ENCODE assay signal across 28 mouse cellular contexts in the genomic region with DNA sequence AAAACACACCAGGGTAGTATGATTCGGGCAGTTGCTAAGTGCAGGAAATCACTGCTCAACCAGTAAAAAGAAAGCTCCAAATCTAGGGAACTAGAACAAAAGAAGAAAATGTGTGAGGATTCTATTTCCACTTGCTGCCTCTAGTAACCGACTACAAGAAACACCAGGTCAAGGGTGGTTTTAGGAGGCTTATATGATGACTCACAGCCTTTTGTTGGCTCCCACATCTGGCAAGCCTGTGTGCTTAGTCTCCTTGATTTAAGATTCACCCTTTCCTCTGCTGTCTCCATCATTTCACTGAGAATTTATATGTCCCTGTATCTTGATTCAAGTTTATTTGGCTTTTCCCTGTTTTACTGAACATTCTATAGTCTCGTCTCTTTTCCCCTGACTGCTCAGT.
DNase-seq lines count a peak whose midpoint lies in the region; ATAC-seq and TF ChIP-seq lines count a peak whose summit lies in the region.
"Had no signal": no experiment of that assay in that cellular context is flagged by ENCODE, and none has a peak within 500 bp of the region (broad histone marks: within the 10 kb centered on the region; RNA-seq: fewer than 3 reads in every experiment).

No protein-coding gene starts in this region.

- no peaks in the 10 kb centered on the region for H3K27me3 ChIP-seq in kidney, postnatal 0 days (ENCODE audit: insufficient read depth, low read length)
- no peaks in the 10 kb centered on the region for H3K27me3 ChIP-seq in midbrain, embryonic 10.5 days (ENCODE audit: low read depth, poor library complexity, severe bottlenecking)
- H3K27me3 ChIP-seq: heart, embryonic 15.5 days; hindbrain, embryonic 13.5 days had no signal

- H3K9ac ChIP-seq in kidney, postnatal 0 days (ENCODE audit: low read depth, low read length): no peak overlapping the region
- H3K9ac ChIP-seq: forebrain, postnatal 0 days; heart, embryonic 15.5 days; hindbrain, embryonic 13.5 days had no signal

- H3K9me3 ChIP-seq in kidney, postnatal 0 days (replicated peaks; ENCODE audit: low read length): no peaks in the 10 kb centered on the region
- no peaks in the 10 kb centered on the region for H3K9me3 ChIP-seq in midbrain, embryonic 10.5 days (replicated peaks)
- H3K9me3 ChIP-seq: heart, embryonic 15.5 days; hindbrain, embryonic 10.5 days; hindbrain, embryonic 13.5 days had no signal

- no peak for ATAC-seq in kidney, postnatal 0 days (replicated peaks; ENCODE audit: low FRiP score, low read depth)
- ATAC-seq: activated CD4-positive, CD25-positive, alpha-beta regulatory T cell, adult 4 months; CD4-positive, CD25-positive, alpha-beta regulatory T cell, adult 4 months; forebrain, embryonic 14.5 days; forebrain, postnatal 0 days; hindbrain, postnatal 0 days; inflammation-experienced regulatory T-cells, adult 6 months; intestine, embryonic 16.5 days had no signal

- no peak overlapping the region for H3K4me2 ChIP-seq in kidney, postnatal 0 days (ENCODE audit: low read length)
- H3K4me2 ChIP-seq: heart, embryonic 11.5 days; heart, embryonic 15.5 days; hindbrain, embryonic 13.5 days had no signal

- H3K36me3 ChIP-seq in kidney, postnatal 0 days (ENCODE audit: insufficient read depth, low read length): no peaks in the 10 kb centered on the region
- H3K36me3 ChIP-seq in midbrain, embryonic 10.5 days: no peaks in the 10 kb centered on the region
- H3K36me3 ChIP-seq: heart, embryonic 15.5 days; hindbrain, embryonic 10.5 days; hindbrain, embryonic 13.5 days had no signal

- no peaks in the 10 kb centered on the region for H3K4me1 ChIP-seq in kidney, postnatal 0 days (replicated peaks; ENCODE audit: insufficient read depth, low read length)
- no peaks in the 10 kb centered on the region for H3K4me1 ChIP-seq in midbrain, embryonic 10.5 days
- H3K4me1 ChIP-seq: heart, embryonic 15.5 days; hindbrain, embryonic 10.5 days; hindbrain, embryonic 13.5 days had no signal

- TF ChIP-seq CTCF in kidney, postnatal 0 days (IDR thresholded peaks at IDR 0.05; ENCODE audit: low read depth): no peak

- WGBS in kidney, postnatal 0 days: 28% methylated on average over 3 of the region's 3 CpGs
- 84% methylated on average over 3 of the region's 3 CpGs for WGBS in midbrain, embryonic 10.5 days

- peak; percentile 9 to 56 for DNase-seq in adrenal gland, adult (ENCODE audit: inconsistent age in 2 of 2, low spot score in 1 of 2)
- DNase-seq in adrenal gland, postnatal 4 days (ENCODE audit: low spot score in 2 of 2): no peak
- DNase-seq in kidney, postnatal 0 days (ENCODE audit: low spot score): peak; percentile 2
- DNase-seq in kidney, adult 18-20 months: no peak
- DNase-seq in adrenal gland, postnatal 10 days: peak; percentile 6
- DNase-seq in fibroblast of lung, adult 2 months (ENCODE audit: low read depth): peak; percentile 10
- DNase-seq in retina, embryonic 14.5 days (ENCODE audit: low spot score): no peak
- DNase-seq in midbrain, embryonic 10.5 days (ENCODE audit: low spot score): no peak
- DNase-seq: cerebellum, adult 18-20 months; cerebellum, adult 9-10 months; cerebellum, postnatal 14 days; forebrain, postnatal 0 days; gastrocnemius, adult 2 months; gastrocnemius, postnatal 14 days; heart, adult 11 months; heart, postnatal 10 days; heart, postnatal 36 days; kidney, adult 2 months had no signal

- H3K4me3 ChIP-seq in kidney, postnatal 0 days (replicated peaks; ENCODE audit: low read depth, low read length): no peak overlapping the region
- H3K4me3 ChIP-seq in midbrain, embryonic 10.5 days: no peak overlapping the region
- H3K4me3 ChIP-seq: gastrocnemius, adult 2 months; heart, embryonic 15.5 days; hindbrain, embryonic 10.5 days; hindbrain, embryonic 13.5 days had no signal

- H3K27ac ChIP-seq in kidney, postnatal 0 days: no peak overlapping the region
- H3K27ac ChIP-seq in midbrain, embryonic 10.5 days (replicated peaks): no peak overlapping the region
- H3K27ac ChIP-seq: gastrocnemius, adult 2 months; heart, embryonic 15.5 days; hindbrain, embryonic 10.5 days; hindbrain, embryonic 13.5 days; hindbrain, postnatal 0 days had no signal

Comparison
In these comparisons a context has a peak if more than half of its experiments do, and no peak if none do; other contexts are left out.
1. DNase-seq: peak in adrenal gland, adult (2 of 2), kidney, postnatal 0 days (single experiment), adrenal gland, postnatal 10 days (single experiment) and fibroblast of lung, adult 2 months (single experiment); none in adrenal gland, postnatal 4 days (0 of 2), kidney, adult 18-20 months (single experiment), retina, embryonic 14.5 days (single experiment) and midbrain, embryonic 10.5 days (single experiment).